Mouse (Mus musculus): ENCODE results near the gene Gp1bb. TPM values are rescaled to one million over a fixed set of nuclear protein-coding genes. Genes with fewer than 3 reads are reported as not detected.

The Gp1bb gene
- polyA plus RNA-seq, 1 experiment from 2014 or later: 8.8 TPM

DNA sequence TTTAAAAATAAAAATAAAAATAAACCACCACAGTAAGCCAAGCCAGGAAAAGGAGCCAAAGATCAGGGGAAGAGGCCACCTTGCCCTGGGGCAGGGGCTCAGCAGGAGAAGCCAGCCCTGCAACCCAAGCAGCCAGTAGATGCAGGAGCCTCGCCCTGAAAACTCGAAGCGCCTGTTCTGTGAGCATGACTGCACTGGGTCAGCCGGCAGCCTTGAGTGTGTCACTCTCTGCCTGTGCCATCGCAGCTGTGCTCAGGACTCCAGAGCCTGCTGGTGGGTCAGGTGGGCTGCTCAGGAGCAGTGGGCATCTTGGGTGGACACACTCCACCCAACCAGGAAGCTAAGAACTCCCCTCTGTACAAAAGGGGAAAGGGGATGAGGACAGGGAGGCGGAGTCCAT is 23.1 kb upstream of the Gp1bb start:
- WGBS: 57% methylated on average over 6 of the region's 6 CpGs
- no peak for TF ChIP-seq EP300 (IDR thresholded peaks at IDR 0.05)
- TF ChIP-seq CTCF (IDR thresholded peaks at IDR 0.05): no peak
- H3K27me3 ChIP-seq (replicated peaks; ENCODE audit: insufficient read depth, low read length): no peaks in the 10 kb centered on the region
- no peak overlapping the region for H3K4me2 ChIP-seq (replicated peaks; ENCODE audit: low read depth, low read length)
- no peak overlapping the region for H3K9ac ChIP-seq (replicated peaks; ENCODE audit: low read depth)
- H3K9me3 ChIP-seq (ENCODE audit: low read length): no peaks in the 10 kb centered on the region
- no peak overlapping the region for H3K4me3 ChIP-seq (ENCODE audit: low read depth, low read length)
- no peak overlapping the region for H3K27ac ChIP-seq (ENCODE audit: low read length)
- no peaks in the 10 kb centered on the region for H3K36me3 ChIP-seq (ENCODE audit: insufficient read depth, low read length)
- DNase-seq (ENCODE audit: low spot score) (no peak), ATAC-seq (no peak)
- H3K4me1 ChIP-seq (ENCODE audit: insufficient read depth, low read depth, low read length): no peaks in the 10 kb centered on the region

DNA sequence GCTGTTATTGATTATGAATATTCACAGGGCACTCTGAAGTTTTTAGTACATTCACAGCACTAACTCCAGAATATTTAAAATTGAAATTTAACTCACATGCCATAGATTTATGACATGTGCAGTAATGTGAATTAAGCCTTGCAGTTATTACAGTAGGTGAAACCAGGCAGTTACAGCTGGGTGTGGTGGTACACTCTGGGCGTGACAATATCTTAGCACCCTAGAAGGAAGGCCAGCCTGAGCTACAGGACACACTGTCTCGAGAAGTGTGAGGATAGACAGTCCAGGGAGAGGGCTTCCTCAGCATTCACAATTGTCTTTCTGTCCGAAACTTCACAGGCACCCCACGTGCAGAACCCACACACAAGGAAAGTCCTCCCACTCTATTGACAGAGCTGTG is 22.3 kb upstream of the Gp1bb start:
- Histone ChIP-seq H3K27ac (ENCODE audit: low read length) (no peak overlapping the region), H3K9me3 (ENCODE audit: low read length) (no peaks in the 10 kb centered on the region), H3K36me3 (ENCODE audit: insufficient read depth, low read length) (no peaks in the 10 kb centered on the region), H3K4me1 (ENCODE audit: insufficient read depth, low read depth, low read length) (no peaks in the 10 kb centered on the region), H3K9ac (replicated peaks; ENCODE audit: low read depth) (no peak overlapping the region), H3K4me3 (ENCODE audit: low read depth, low read length) (no peak overlapping the region), H3K4me2 (replicated peaks; ENCODE audit: low read depth, low read length) (no peak overlapping the region), H3K27me3 (replicated peaks; ENCODE audit: insufficient read depth, low read length) (no peaks in the 10 kb centered on the region)
- TF ChIP-seq CTCF (IDR thresholded peaks at IDR 0.05) (no peak), EP300 (IDR thresholded peaks at IDR 0.05) (no peak)
- ATAC-seq: no peak
- DNase-seq (ENCODE audit: low spot score): no peak
- 70% methylated on average over 4 of the region's 4 CpGs for WGBS

DNA sequence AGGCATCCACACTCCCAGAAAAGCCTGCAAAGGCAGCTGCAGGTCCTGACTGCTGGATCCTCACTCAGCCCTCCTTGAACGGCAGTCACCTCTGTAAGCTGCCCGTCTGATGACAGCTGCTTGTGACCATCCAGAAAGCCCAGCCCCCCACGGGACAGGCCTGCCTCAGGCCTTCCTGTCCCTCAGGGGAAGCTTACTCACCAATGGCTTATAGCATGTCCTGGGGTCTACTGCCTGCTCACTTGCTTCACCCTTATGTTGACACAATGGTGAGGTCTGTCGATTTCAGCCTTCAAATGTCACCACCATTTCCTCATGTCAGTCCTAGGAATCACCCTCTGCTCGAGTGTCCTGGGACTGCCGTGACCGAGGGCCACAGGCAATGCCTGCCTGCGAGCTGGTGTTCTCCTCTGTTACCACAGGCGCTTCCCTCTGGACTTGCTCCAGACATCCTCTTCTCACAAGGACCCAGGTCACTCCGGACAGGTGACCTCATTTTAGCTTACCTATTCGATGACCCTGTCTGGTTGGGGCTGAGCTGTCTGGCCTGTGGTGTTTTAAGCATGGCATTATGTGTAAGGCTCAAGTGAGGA is 21.3 kb upstream of the Gp1bb start:
- ATAC-seq: no peak
- H3K4me3 ChIP-seq (ENCODE audit: low read depth, low read length): no peak overlapping the region
- no peaks in the 10 kb centered on the region for H3K9me3 ChIP-seq (ENCODE audit: low read length)

DNA sequence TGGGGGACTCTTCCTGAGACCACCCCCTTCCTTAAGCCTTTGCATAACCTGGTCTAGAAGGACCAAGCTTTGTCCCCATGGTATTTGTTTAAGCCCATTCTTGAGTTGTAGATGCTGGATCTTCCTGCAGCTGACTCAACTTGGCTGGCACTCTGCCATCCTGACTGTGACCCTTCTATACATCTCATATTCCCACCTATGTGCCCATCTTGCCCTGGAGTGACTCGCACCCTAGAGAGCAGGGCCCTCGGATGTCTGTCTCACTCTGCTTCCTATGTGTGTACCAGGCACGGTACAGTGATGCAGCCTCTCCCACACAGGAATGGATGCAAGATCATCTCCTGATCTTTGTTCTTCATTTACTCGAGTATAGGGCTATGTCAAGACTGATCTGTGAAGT is 20.7 kb upstream of the Gp1bb start:
- ATAC-seq (no peak), DNase-seq (ENCODE audit: low spot score) (no peak)
- WGBS: 77% methylated on average over 4 of the region's 4 CpGs
- Histone ChIP-seq H3K27ac (ENCODE audit: low read length) (no peak overlapping the region), H3K9me3 (ENCODE audit: low read length) (no peaks in the 10 kb centered on the region), H3K4me1 (ENCODE audit: insufficient read depth, low read depth, low read length) (no peaks in the 10 kb centered on the region), H3K4me3 (ENCODE audit: low read depth, low read length) (no peak overlapping the region), H3K36me3 (ENCODE audit: insufficient read depth, low read length) (no peaks in the 10 kb centered on the region), H3K9ac (replicated peaks; ENCODE audit: low read depth) (no peak overlapping the region), H3K4me2 (replicated peaks; ENCODE audit: low read depth, low read length) (no peak overlapping the region), H3K27me3 (replicated peaks; ENCODE audit: insufficient read depth, low read length) (no peaks in the 10 kb centered on the region)
- TF ChIP-seq EP300 (IDR thresholded peaks at IDR 0.05) (no peak), CTCF (IDR thresholded peaks at IDR 0.05) (no peak)

More for the DNA sequence above, 21.3 kb upstream of the Gp1bb start:
- no peaks in the 10 kb centered on the region for H3K27me3 ChIP-seq (replicated peaks; ENCODE audit: insufficient read depth, low read length)
- TF ChIP-seq CTCF (IDR thresholded peaks at IDR 0.05) (no peak), EP300 (IDR thresholded peaks at IDR 0.05) (no peak)
- H3K4me2 ChIP-seq (replicated peaks; ENCODE audit: low read depth, low read length): no peak overlapping the region
- H3K36me3 ChIP-seq (ENCODE audit: insufficient read depth, low read length): no peaks in the 10 kb centered on the region
- WGBS: 60% methylated on average over 11 of the region's 11 CpGs
- H3K27ac ChIP-seq (ENCODE audit: low read length): no peak overlapping the region
- no peaks in the 10 kb centered on the region for H3K4me1 ChIP-seq (ENCODE audit: insufficient read depth, low read depth, low read length)
- no peak for DNase-seq (ENCODE audit: low spot score)
- no peak overlapping the region for H3K9ac ChIP-seq (replicated peaks; ENCODE audit: low read depth)

DNA sequence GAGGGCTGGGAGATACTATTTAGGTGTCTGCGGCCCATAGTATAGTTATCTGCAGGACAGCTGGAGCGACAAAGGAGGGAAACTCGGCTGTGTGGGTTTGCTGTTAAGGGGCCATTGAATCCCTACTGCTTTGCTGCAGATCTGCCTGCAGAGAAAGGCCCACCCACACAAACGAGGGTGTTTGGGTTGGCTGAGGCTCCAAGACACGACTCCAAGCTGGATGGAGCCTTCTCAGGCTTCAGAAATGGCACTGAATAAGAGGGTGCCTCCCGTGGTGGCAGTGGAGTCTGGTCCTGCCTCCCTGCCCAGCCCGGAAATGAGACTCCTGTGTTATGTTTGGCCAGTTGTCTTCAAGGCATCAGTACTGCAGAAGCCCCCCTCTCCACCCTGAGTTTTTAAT is 20.1 kb upstream of the Gp1bb start:
- Histone ChIP-seq H3K4me2 (replicated peaks; ENCODE audit: low read depth, low read length) (no peak overlapping the region), H3K4me3 (ENCODE audit: low read depth, low read length) (no peak overlapping the region), H3K9ac (replicated peaks; ENCODE audit: low read depth) (no peak overlapping the region), H3K27ac (ENCODE audit: low read length) (no peak overlapping the region), H3K4me1 (ENCODE audit: insufficient read depth, low read depth, low read length) (no peaks in the 10 kb centered on the region), H3K36me3 (ENCODE audit: insufficient read depth, low read length) (no peaks in the 10 kb centered on the region), H3K27me3 (replicated peaks; ENCODE audit: insufficient read depth, low read length) (no peaks in the 10 kb centered on the region), H3K9me3 (ENCODE audit: low read length) (no peaks in the 10 kb centered on the region)
- TF ChIP-seq EP300 (IDR thresholded peaks at IDR 0.05) (no peak), CTCF (IDR thresholded peaks at IDR 0.05) (no peak)
- WGBS: 38% methylated on average over 7 of the region's 7 CpGs
- no peak for DNase-seq (ENCODE audit: low spot score)
- ATAC-seq: no peak

DNA sequence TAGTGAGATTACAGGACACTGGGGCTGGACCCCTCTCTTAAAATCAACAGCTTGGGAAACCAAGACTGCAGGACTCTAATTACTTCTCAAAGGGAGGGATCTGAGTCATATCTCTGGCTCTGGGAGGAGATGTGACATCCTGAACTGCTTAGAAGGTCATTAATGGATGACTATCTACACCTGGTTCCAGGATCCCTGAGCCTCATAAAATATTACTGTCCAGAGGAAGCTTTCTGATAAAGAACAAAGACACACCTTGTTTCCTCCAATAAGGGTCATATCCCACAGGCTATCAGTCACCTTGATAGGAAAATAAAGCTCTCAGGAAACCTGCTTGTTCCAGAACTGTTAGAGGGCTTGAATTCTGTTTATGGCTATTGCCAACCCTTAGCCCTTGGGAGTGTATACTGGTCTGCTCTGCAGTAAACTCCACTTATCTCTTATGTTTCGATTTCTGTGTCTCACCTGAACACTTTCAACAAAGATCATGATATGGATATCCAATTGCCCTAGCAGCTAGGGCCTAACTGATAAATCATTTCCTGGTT is 17.3 kb upstream of the Gp1bb start:
- Histone ChIP-seq H3K27me3 (replicated peaks; ENCODE audit: insufficient read depth, low read length) (no peaks in the 10 kb centered on the region), H3K27ac (ENCODE audit: low read length) (no peak overlapping the region), H3K9ac (replicated peaks; ENCODE audit: low read depth) (no peak overlapping the region), H3K9me3 (ENCODE audit: low read length) (no peaks in the 10 kb centered on the region), H3K4me3 (ENCODE audit: low read depth, low read length) (no peak overlapping the region), H3K4me2 (replicated peaks; ENCODE audit: low read depth, low read length) (no peak overlapping the region), H3K36me3 (ENCODE audit: insufficient read depth, low read length) (no peaks in the 10 kb centered on the region), H3K4me1 (ENCODE audit: insufficient read depth, low read depth, low read length) (no peaks in the 10 kb centered on the region)
- TF ChIP-seq CTCF (IDR thresholded peaks at IDR 0.05): no peak
- 73% methylated on average over 1 of the region's 1 CpGs for WGBS
- DNase-seq (ENCODE audit: low spot score) (no peak), ATAC-seq (no peak)

DNA sequence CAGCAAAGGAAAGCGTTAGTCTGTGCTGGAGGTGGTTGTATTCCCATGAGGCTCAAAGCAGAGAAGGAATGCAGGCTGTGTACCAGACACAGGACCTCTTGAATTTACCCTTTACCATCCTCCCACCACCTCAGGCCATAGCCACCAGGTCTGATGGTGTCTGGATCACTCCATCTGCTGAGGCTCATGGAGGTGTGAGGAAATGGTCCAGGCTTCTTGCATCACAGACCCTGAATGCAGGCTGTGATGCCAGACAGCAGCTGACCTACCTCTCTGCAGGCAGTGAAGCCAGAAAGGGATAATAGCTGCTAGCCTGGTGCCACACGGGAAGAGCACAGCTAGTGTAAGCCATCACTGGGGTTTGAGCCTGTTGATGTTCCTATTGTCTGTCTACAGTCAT is 16.2 kb upstream of the Gp1bb start:
- no peak overlapping the region for H3K4me2 ChIP-seq (replicated peaks; ENCODE audit: low read depth, low read length)
- no peak overlapping the region for H3K27ac ChIP-seq (ENCODE audit: low read length)
- 60% methylated on average over 2 of the region's 2 CpGs for WGBS
- DNase-seq (ENCODE audit: low spot score) (no peak), ATAC-seq (no peak)
- no peak for TF ChIP-seq EP300 (IDR thresholded peaks at IDR 0.05)
- TF ChIP-seq CTCF (IDR thresholded peaks at IDR 0.05): no peak
- H3K4me1 ChIP-seq (ENCODE audit: insufficient read depth, low read depth, low read length): no peaks in the 10 kb centered on the region
- no peak overlapping the region for H3K9ac ChIP-seq (replicated peaks; ENCODE audit: low read depth)
- H3K4me3 ChIP-seq (ENCODE audit: low read depth, low read length): no peak overlapping the region
- H3K9me3 ChIP-seq (ENCODE audit: low read length): no peaks in the 10 kb centered on the region
- no peaks in the 10 kb centered on the region for H3K27me3 ChIP-seq (replicated peaks; ENCODE audit: insufficient read depth, low read length)
- H3K36me3 ChIP-seq (ENCODE audit: insufficient read depth, low read length): no peaks in the 10 kb centered on the region
